Mouse (Mus musculus) liver, embryonic 11.5 days (tissue): Measurements from ENCODE around the gene Abi1. TPM values are rescaled to one million over a fixed set of nuclear protein-coding genes. Genes with fewer than 3 reads are reported as not detected.

Source experiments
- ATAC-seq: fragments of 200-750 bp; cut with Nextera tagmentation; replicated peaks from 2 replicates; pipeline ENCODE4 v1.8.0; 2017; ENCODE audit warnings: moderate number of reproducible peaks, mild to moderate bottlenecking, moderate TSS enrichment, moderate library complexity; ENCODE audit not compliant: low FRiP score
- DNase-seq: peaks from one replicate; pipeline ENCODE4 v3.0.0-alpha.2; 2017; ENCODE audit warnings: low spot score
- H3K27ac ChIP-seq: fragments of 300-500 bp; sonication (generic); 2 replicates; pipeline ENCODE4 v1.5.1; 2014; ENCODE audit warnings: mild to moderate bottlenecking, low read depth, low read length, control low read depth
- H3K27me3 ChIP-seq: fragments of 300-500 bp; sonication (generic); replicated peaks from 2 replicates; pipeline ENCODE4 v1.6.1; 2014; ENCODE audit warnings: low read length, mixed read lengths; ENCODE audit not compliant: control insufficient read depth, insufficient read depth
- H3K36me3 ChIP-seq: fragments of 300-500 bp; sonication (generic); 2 replicates; pipeline ENCODE4 v1.6.1; 2014; ENCODE audit warnings: mild to moderate bottlenecking, low read length, moderate library complexity, mixed read lengths; ENCODE audit not compliant: control insufficient read depth, insufficient read depth
- H3K4me1 ChIP-seq: fragments of 300-500 bp; sonication (generic); replicated peaks from 2 replicates; pipeline ENCODE4 v1.6.1; 2014; ENCODE audit warnings: low read length, mixed read lengths; ENCODE audit not compliant: control insufficient read depth, insufficient read depth
- H3K4me2 ChIP-seq: fragments of 300-500 bp; sonication (generic); 2 replicates; pipeline ENCODE4 v1.6.1; 2014; ENCODE audit warnings: mild to moderate bottlenecking, control low read depth, moderate library complexity
- H3K4me3 ChIP-seq: fragments of 300-500 bp; sonication (generic); 2 replicates; pipeline ENCODE4 v1.5.1; 2014; ENCODE audit warnings: low read depth, low read length, control low read depth
- H3K9ac ChIP-seq: fragments of 300-500 bp; sonication (generic); 2 replicates; pipeline ENCODE4 v1.6.1; 2014; ENCODE audit warnings: low read depth, low read length, control low read depth
- H3K9me3 ChIP-seq: fragments of 300-500 bp; sonication (generic); 2 replicates; pipeline ENCODE4 v1.6.1; 2016; ENCODE audit warnings: low read length, inconsistent platforms, mixed read lengths; ENCODE audit not compliant: control insufficient read depth
- WGBS: fragments of 180-500 bp; shearing (Covaris S2); extraction: QIAGEN DNeasy Blood & Tissue Kit; methylation state at CpG from one replicate; pipeline ENCODE4 v1.1.7; 2014; 5-methylcytosine and 5-hydroxymethylcytosine counted together
- polyA plus RNA-seq: library from polyadenylated mRNA; unstranded; fragments of >200 nt; fragmentation: Nextera tagmentation; extraction: Ambion mirVana; gene quantifications from 2 replicates; pipeline ENCODE4 v1.2.1, GENCODE M21; 2014

Abi1 gene
- polyA plus RNA-seq, 1 experiment from 2014 or later, result 31.2 TPM

DNA sequence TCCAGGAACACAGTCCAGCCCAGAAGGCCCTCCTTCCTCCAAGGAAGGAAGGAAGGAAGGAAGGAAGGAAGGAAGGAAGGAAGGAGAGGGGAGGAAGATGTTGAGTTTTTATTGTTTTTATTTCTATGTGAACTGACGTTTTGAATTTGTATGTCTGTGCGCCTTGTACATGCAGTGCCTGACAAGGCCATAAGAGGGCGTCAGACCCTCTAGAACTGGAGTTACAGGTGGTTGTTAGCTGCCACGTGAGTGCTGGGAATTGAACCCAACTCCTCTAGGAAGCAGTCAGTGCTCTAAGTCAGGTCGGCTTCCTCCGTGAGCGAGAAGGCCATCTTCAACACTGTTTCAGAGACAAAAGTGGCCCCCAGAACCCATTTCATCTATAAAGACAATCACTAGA is 32.5 kb downstream of the Abi1 start:
- no peaks in the 10 kb centered on the region for H3K9me3 ChIP-seq
- H3K4me3 ChIP-seq, result no peak overlapping the region
- H3K4me2 ChIP-seq, result no peak overlapping the region
- H3K27ac ChIP-seq, result no peak overlapping the region
- H3K4me1 ChIP-seq, result peaks cover 3% of the 10 kb centered on the region; the same call in 1 of the 2 replicates
- ATAC-seq (no peak), DNase-seq (no peak)
- no peak overlapping the region for H3K9ac ChIP-seq
- no peaks in the 10 kb centered on the region for H3K27me3 ChIP-seq
- H3K36me3 ChIP-seq, result no peaks in the 10 kb centered on the region
- 85% methylated on average over 7 of the region's 7 CpGs for WGBS

GRCm38 (mm10) chr2:23007149-23007548 is 32.9 kb downstream of the Abi1 start:
- WGBS, result 69% methylated on average over 2 of the region's 2 CpGs
- ATAC-seq (no peak), DNase-seq (no peak)
- no peak overlapping the region for H3K4me2 ChIP-seq
- H3K9ac ChIP-seq, result no peak overlapping the region
- H3K4me1 ChIP-seq, result peaks cover 3% of the 10 kb centered on the region; the same call in 1 of the 2 replicates
- H3K27me3 ChIP-seq, result no peaks in the 10 kb centered on the region
- H3K4me3 ChIP-seq, result no peak overlapping the region
- no peaks in the 10 kb centered on the region for H3K36me3 ChIP-seq
- no peak overlapping the region for H3K27ac ChIP-seq
- no peaks in the 10 kb centered on the region for H3K9me3 ChIP-seq

- DNase-seq, result no peak
- H3K27me3 ChIP-seq, result no peaks in the 10 kb centered on the region
- H3K4me1 ChIP-seq, result peaks cover 3% of the 10 kb centered on the region; the same call in 1 of the 2 replicates
- no peak overlapping the region for H3K4me2 ChIP-seq
- no peak overlapping the region for H3K27ac ChIP-seq
- ATAC-seq, result no peak
- no peaks in the 10 kb centered on the region for H3K36me3 ChIP-seq
- no peaks in the 10 kb centered on the region for H3K9me3 ChIP-seq
- 67% methylated on average over 6 of the region's 6 CpGs for WGBS
- no peak overlapping the region for H3K9ac ChIP-seq
- H3K4me3 ChIP-seq, result no peak overlapping the region
These were observed 33.8 kb downstream of the Abi1 start for GRCm38 (mm10) chr2:23006219-23006618.

DNA sequence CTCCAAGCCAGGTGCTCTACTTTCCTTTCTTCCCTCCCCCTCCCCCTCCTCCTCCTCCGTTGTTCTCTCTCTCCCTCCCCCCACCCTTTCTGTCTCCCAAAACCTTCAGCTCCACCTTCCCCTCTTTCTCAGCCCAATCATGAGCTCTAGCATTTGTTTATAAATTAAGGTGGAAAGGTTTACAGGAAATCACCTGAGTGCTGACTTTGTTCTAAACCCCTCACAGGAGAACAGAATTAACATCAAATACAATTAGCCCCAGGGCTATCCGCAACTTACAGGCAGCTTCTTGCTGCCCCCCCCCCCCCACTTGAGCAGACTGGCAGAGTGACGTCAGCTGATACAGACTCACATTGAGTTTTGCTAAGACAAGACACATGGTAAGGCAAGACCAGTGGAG is 37.4 kb downstream of the Abi1 start:
- H3K4me1 ChIP-seq, result peaks cover 9% of the 10 kb centered on the region; the same call in 1 of the 2 replicates
- no peak overlapping the region for H3K4me3 ChIP-seq
- WGBS, result 63% methylated on average over 3 of the region's 3 CpGs
- no peak overlapping the region for H3K4me2 ChIP-seq
- H3K27ac ChIP-seq, result no peak overlapping the region
- ATAC-seq (no peak), DNase-seq (no peak)
- H3K9me3 ChIP-seq, result no peaks in the 10 kb centered on the region
- H3K27me3 ChIP-seq, result no peaks in the 10 kb centered on the region
- no peaks in the 10 kb centered on the region for H3K36me3 ChIP-seq
- no peak overlapping the region for H3K9ac ChIP-seq

DNA sequence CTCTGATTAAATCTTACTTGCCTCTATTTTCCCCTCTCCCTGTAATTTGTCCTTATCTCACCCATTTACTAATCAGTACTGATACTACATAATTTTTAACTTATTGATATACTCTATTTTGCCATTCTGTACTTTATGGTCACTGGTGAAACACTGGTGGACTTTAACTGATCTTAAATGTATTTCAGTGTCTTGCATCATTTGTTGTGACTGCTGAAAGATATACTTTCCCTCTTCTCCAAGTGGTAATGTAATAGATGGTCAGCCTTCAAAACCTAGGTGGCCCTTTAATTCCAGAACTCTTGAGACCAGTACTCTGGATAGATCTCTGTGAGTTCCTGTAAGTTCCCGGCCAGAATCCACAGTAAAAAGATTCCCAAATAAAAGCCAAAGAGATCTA is 40.4 kb downstream of the Abi1 start:
- H3K4me1 ChIP-seq, result peaks cover 9% of the 10 kb centered on the region; the same call in 1 of the 2 replicates
- H3K9ac ChIP-seq, result no peak overlapping the region
- no peak overlapping the region for H3K27ac ChIP-seq
- H3K9me3 ChIP-seq, result no peaks in the 10 kb centered on the region
- no peak overlapping the region for H3K4me2 ChIP-seq
- H3K27me3 ChIP-seq, result no peaks in the 10 kb centered on the region
- ATAC-seq (no peak), DNase-seq (no peak)
- no peaks in the 10 kb centered on the region for H3K36me3 ChIP-seq
- no peak overlapping the region for H3K4me3 ChIP-seq
- WGBS, result 74% methylated on average over 1 of the region's 1 CpGs

DNA sequence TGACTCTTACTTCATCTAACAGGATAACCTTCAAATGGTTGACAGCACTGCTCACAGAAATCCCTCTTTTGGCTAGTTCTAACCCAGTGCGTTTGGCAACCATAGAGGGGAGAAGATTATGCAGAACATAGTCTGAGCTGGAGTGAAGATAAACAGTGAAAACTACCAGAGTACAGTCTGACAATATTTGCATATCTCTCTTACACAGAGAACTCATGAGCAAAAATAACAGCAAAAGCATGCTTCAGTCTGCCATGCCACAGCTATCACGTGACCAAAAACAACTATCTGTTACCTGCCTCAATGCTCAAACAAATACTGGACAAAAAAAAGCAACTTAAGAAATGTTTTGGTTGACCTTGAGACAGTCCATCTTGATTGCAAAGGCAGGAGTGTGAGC is 41.2 kb downstream of the Abi1 start:
- Histone ChIP-seq H3K9me3 (no peaks in the 10 kb centered on the region), H3K9ac (no peak overlapping the region), H3K4me1 (peaks cover 9% of the 10 kb centered on the region; the same call in 1 of the 2 replicates), H3K4me2 (no peak overlapping the region), H3K27me3 (no peaks in the 10 kb centered on the region), H3K4me3 (no peak overlapping the region), H3K36me3 (no peaks in the 10 kb centered on the region), H3K27ac (peak overlapping the region; percentile 40; the same call in 1 of the 2 replicates)
- WGBS, result 58% methylated on average over 2 of the region's 2 CpGs
- ATAC-seq (peak; percentile 71), DNase-seq (no peak)

- no peak overlapping the region for H3K27ac ChIP-seq
- H3K4me3 ChIP-seq, result no peak overlapping the region
- H3K9ac ChIP-seq, result no peak overlapping the region
- WGBS, result 87% methylated on average over 2 of the region's 2 CpGs
- ATAC-seq (no peak), DNase-seq (no peak)
- H3K4me1 ChIP-seq, result peaks cover 9% of the 10 kb centered on the region; the same call in 1 of the 2 replicates
- H3K4me2 ChIP-seq, result no peak overlapping the region
- no peaks in the 10 kb centered on the region for H3K27me3 ChIP-seq
- H3K9me3 ChIP-seq, result no peaks in the 10 kb centered on the region
- no peaks in the 10 kb centered on the region; the same call in 1 of the 2 replicates for H3K36me3 ChIP-seq
These were observed 42.0 kb downstream of the Abi1 start for GRCm38 (mm10) chr2:22998015-22998414.

DNA sequence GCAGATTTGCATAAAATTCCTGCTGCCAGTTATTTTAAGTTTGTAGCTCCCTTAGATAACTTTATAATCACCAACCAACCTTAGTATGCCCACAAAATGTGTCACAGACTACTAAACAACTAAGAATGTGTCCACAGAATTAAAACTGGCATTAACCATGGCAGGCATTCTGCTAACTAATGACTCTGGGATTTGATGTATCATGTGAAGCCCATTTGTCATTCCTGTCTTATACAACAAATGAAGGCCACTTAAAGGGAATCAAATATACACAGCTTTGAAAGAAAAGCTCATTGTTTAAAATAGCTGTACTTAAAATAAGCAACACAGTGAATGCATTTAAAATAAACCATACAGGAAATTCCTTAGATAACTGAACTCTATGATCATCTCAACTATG is 44.0 kb downstream of the Abi1 start:
- H3K9ac ChIP-seq, result no peak overlapping the region
- H3K27ac ChIP-seq, result no peak overlapping the region
- H3K27me3 ChIP-seq, result no peaks in the 10 kb centered on the region
- peaks cover 6% of the 10 kb centered on the region; the same call in 1 of the 2 replicates for H3K4me1 ChIP-seq
- H3K4me3 ChIP-seq, result no peak overlapping the region
- no peaks in the 10 kb centered on the region for H3K9me3 ChIP-seq
- ATAC-seq (no peak), DNase-seq (no peak)
- H3K4me2 ChIP-seq, result no peak overlapping the region
- no peaks in the 10 kb centered on the region; the same call in 1 of the 2 replicates for H3K36me3 ChIP-seq

DNA sequence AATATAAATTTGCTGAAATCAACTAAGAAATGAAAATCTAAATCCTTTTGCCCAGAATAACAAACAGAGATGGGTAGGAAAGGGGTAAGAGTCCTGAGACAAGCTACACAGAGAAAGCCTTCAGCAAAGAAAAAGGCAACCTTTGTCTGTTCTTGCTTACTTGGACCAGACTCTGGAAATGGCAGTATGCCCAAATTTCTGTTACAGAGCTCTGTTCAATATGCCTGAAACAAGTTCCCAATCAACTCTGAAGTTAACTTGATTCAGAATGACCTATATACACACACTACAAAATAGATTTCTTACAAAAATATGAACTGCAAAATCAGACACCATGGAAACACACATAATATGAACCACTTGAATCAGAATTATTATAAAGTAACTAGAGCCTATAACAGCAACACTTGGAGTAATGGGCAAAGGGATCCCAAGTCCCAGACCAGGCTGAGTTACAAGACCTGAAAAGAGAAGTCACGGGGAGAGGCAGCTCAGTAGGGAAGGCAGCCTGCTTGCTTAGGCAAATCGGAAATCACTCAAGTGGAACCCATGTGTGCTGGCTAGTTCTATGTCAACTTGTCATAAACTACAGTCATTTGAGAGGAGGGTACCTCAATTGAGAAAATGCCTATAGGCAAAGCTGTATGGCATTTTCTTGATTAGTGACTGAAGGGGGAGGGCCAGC is 53.9 kb downstream of the Abi1 start:
- Histone ChIP-seq H3K27ac (no peak overlapping the region), H3K27me3 (no peaks in the 10 kb centered on the region), H3K36me3 (no peaks in the 10 kb centered on the region), H3K4me2 (no peak overlapping the region), H3K4me1 (no peaks in the 10 kb centered on the region), H3K9me3 (no peaks in the 10 kb centered on the region), H3K9ac (no peak overlapping the region), H3K4me3 (no peak overlapping the region)
- 90% methylated on average over 2 of the region's 2 CpGs for WGBS
- ATAC-seq (no peak), DNase-seq (no peak)
